Mouse (Mus musculus) ES-Bruce4 (cell line): Measurements from ENCODE around the gene Frmpd4.

Experiments used
- CTCF ChIP-seq: IDR thresholded peaks from one replicate; pipeline ENCODE4 v1.8.1; 2011; ENCODE audit warnings: low read depth, low read length
- POLR2A ChIP-seq: IDR thresholded peaks from one replicate; pipeline ENCODE4 v1.8.1; 2011; ENCODE audit warnings: low read length; ENCODE audit not compliant: insufficient read depth

GRCm38 (mm10) chrX:168403512-168403911 is 173.5 kb downstream of the Frmpd4 start:
- no peak for TF ChIP-seq CTCF
- TF ChIP-seq POLR2A = no peak
